Mouse (Mus musculus) forebrain, embryonic 11.5 days (tissue): Measurements from ENCODE around the gene Mtch1. TPM values are rescaled to one million over a fixed set of nuclear protein-coding genes. Genes with fewer than 3 reads are reported as not detected.

Experiments
- ATAC-seq: fragments of 200-750 bp; cut with Nextera tagmentation; replicated peaks from 2 replicates; pipeline ENCODE4 v1.8.0; 2017; ENCODE audit warnings: moderate TSS enrichment; ENCODE audit not compliant: low FRiP score
- DNase-seq: peaks from one replicate; pipeline ENCODE4 v3.0.0-alpha.2; 2017; ENCODE audit warnings: low spot score
- H3K27ac ChIP-seq: fragments of 300-500 bp; sonication (generic); 2 replicates; pipeline ENCODE4 v1.5.1; 2014; ENCODE audit warnings: low read depth, low read length
- H3K27me3 ChIP-seq: fragments of 300-500 bp; sonication (generic); 2 replicates; pipeline ENCODE4 v1.6.1; 2014; ENCODE audit warnings: mild to moderate bottlenecking, low read length, mixed read lengths; ENCODE audit not compliant: control insufficient read depth, insufficient read depth
- H3K36me3 ChIP-seq: fragments of 300-500 bp; sonication (generic); 2 replicates; pipeline ENCODE4 v1.6.1; 2014; ENCODE audit warnings: mild to moderate bottlenecking, low read length, moderate library complexity, mixed read lengths; ENCODE audit not compliant: control insufficient read depth, insufficient read depth
- H3K4me1 ChIP-seq: fragments of 300-500 bp; sonication (generic); replicated peaks from 2 replicates; pipeline ENCODE4 v1.6.1; 2014; ENCODE audit warnings: low read length, mixed read lengths; ENCODE audit not compliant: control insufficient read depth, insufficient read depth
- H3K4me2 ChIP-seq: fragments of 300-500 bp; sonication (generic); 2 replicates; pipeline ENCODE4 v1.6.1; 2014; ENCODE audit warnings: low read depth, mild to moderate bottlenecking, low read length, moderate library complexity, mixed read lengths; ENCODE audit not compliant: severe bottlenecking
- H3K4me3 ChIP-seq: fragments of 300-500 bp; sonication (generic); 2 replicates; pipeline ENCODE4 v1.5.1; 2014; ENCODE audit warnings: low read depth, low read length
- H3K9ac ChIP-seq: fragments of 300-500 bp; sonication (generic); 2 replicates; pipeline ENCODE4 v1.6.1; 2014; ENCODE audit warnings: low read length
- H3K9me3 ChIP-seq: fragments of 300-500 bp; sonication (generic); 2 replicates; pipeline ENCODE4 v1.6.1; 2016; ENCODE audit warnings: low read length, mixed read lengths; ENCODE audit not compliant: control insufficient read depth
- WGBS: fragments of 180-500 bp; shearing (Covaris S2); extraction: QIAGEN DNeasy Blood & Tissue Kit; methylation state at CpG from one replicate; pipeline ENCODE4 v1.1.7; 2014; 5-methylcytosine and 5-hydroxymethylcytosine counted together
- polyA plus RNA-seq: library from polyadenylated mRNA; unstranded; fragments of >200 nt; fragmentation: Nextera tagmentation; extraction: Ambion mirVana; gene quantifications from 2 replicates; pipeline ENCODE4 v1.2.1, GENCODE M21; 2014

Gene Mtch1
- polyA plus RNA-seq, 1 experiment from 2014 or later = 332 TPM

- Histone ChIP-seq H3K9ac (no peak overlapping the region), H3K4me1 (no peaks in the 10 kb centered on the region), H3K9me3 (no peaks in the 10 kb centered on the region), H3K27ac (no peak overlapping the region), H3K36me3 (no peaks in the 10 kb centered on the region), H3K4me2 (no peak overlapping the region), H3K27me3 (no peaks in the 10 kb centered on the region), H3K4me3 (no peak overlapping the region)
- no peak for ATAC-seq
- no peak for DNase-seq
- WGBS = 84% methylated on average over 7 of the region's 7 CpGs
Observed at GRCm38 (mm10) chr17:29291793-29292192, 55.9 kb downstream of the Mtch1 start.

DNA sequence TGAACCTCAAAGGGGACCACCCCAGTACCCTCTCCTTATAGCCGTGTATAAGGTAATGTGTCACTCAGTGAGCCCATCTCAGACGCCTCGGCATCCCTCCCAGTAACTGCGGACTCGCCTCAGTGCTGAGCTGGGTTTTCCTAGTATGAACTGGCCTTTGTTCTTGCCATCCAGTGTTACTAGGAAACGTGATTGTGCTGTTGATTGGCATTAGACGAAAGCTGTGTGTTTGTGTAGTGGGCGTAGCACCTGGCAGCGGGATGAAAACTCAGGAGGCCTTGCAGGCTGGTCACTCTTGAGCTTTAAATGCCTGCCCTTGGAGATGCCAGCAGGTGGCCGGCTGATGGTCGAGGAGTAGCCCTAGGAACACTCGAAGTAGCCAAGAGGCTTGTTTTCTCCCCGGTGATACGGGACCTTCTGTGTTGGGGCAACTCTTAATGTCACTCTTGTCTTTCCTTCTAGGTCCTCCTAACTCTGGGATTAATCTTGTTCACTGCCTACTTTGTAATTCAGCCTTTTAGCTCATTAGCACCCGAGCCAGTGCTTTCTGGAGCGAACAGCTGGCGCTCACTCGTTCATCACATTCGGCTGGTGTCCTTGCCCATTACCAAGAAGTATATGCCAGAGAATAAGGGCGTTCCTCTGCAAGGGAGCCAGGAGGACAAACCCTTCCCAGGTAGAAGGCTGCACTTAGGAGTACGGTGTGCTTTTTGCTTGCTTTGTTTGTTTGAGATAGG lies 65.3 kb downstream of the Mtch1 start:
- Histone ChIP-seq H3K9ac (peak overlapping the region; percentile 43), H3K9me3 (no peaks in the 10 kb centered on the region), H3K27ac (peak overlapping the region; percentile 77), H3K27me3 (no peaks in the 10 kb centered on the region), H3K4me3 (no peak overlapping the region), H3K4me1 (peaks cover 13% of the 10 kb centered on the region), H3K4me2 (0 out of 2 replicates have a peak overlapping the region, but pooled peaks have one; percentile 11), H3K36me3 (no peaks in the 10 kb centered on the region)
- DNase-seq = peak; percentile 67
- WGBS = 45% methylated on average over 21 of the region's 21 CpGs
- ATAC-seq = 0 out of 2 replicates have a peak, but pooled peaks have one; percentile 42

Other genes starting within 250 kb of the Mtch1 start
- 0.08 TPM in 1 of 2 replicates, not detected in the other for gene Rab44, start 233.8 kb downstream of the Mtch1 start, polyA plus RNA-seq
- gene Cpne5, start 109.8 kb downstream of the Mtch1 start, polyA plus RNA-seq = 5.5 and 6.8 TPM in 2 replicates
- gene Ppil1, start 83.7 kb downstream of the Mtch1 start, polyA plus RNA-seq = 180 and 188 TPM in 2 replicates
- gene BC004004, start 79.1 kb downstream of the Mtch1 start, polyA plus RNA-seq = 58.2 and 61.5 TPM in 2 replicates
- 0.59 and 0.72 TPM in 2 replicates for gene Pi16, start 30.3 kb downstream of the Mtch1 start, polyA plus RNA-seq
- 2.4 TPM in 2 replicates for gene Fgd2, start 13.0 kb upstream of the Mtch1 start, polyA plus RNA-seq
- gene Pim1, start 142.8 kb upstream of the Mtch1 start, polyA plus RNA-seq = 21.1 and 22.5 TPM in 2 replicates
- gene Gm17657, start 201.7 kb upstream of the Mtch1 start, polyA plus RNA-seq = not detected in 2 replicates
- gene Tbc1d22b, start 201.9 kb upstream of the Mtch1 start, polyA plus RNA-seq = 20.9 and 21.9 TPM in 2 replicates
- 0.55 and 0.71 TPM in 2 replicates for gene Tmem217, start 204.5 kb upstream of the Mtch1 start, polyA plus RNA-seq